Mouse (Mus musculus): Measurements from ENCODE around the gene Zfp831. TPM values are rescaled to one million over a fixed set of nuclear protein-coding genes. Genes with fewer than 3 reads are reported as not detected.

Zfp831 gene
- polyA plus RNA-seq, 1 experiment from 2014 or later: 0.06 TPM

- no peaks in the 10 kb centered on the region for H3K36me3 ChIP-seq
- 83% methylated on average over 1 of the region's 1 CpGs for WGBS (ENCODE audit: insufficient replicate concordance)
- H3K9me3 ChIP-seq (replicated peaks): no peaks in the 10 kb centered on the region
- no peak overlapping the region for H3K4me2 ChIP-seq
- no peak overlapping the region for H3K9ac ChIP-seq
- no peak overlapping the region for H3K4me3 ChIP-seq
- H3K27me3 ChIP-seq (replicated peaks): no peaks in the 10 kb centered on the region
- no peaks in the 10 kb centered on the region for H3K4me1 ChIP-seq
- no peak for ATAC-seq
- H3K27ac ChIP-seq: no peak overlapping the region
Observed at GRCm38 (mm10) chr2:174753197-174753596, 109.9 kb downstream of the Zfp831 start.

- no peaks in the 10 kb centered on the region for H3K9me3 ChIP-seq (replicated peaks)
- no peak overlapping the region for H3K9ac ChIP-seq
- no peaks in the 10 kb centered on the region for H3K4me1 ChIP-seq
- H3K27me3 ChIP-seq (replicated peaks): peaks cover 1% of the 10 kb centered on the region; the same call in 1 of the 2 replicates
- no peak for ATAC-seq
- H3K4me3 ChIP-seq: no peak overlapping the region
- WGBS (ENCODE audit: insufficient replicate concordance): 36% methylated on average over 1 of the region's 1 CpGs
- H3K4me2 ChIP-seq: no peak overlapping the region
- no peak overlapping the region for H3K27ac ChIP-seq
- H3K36me3 ChIP-seq: no peaks in the 10 kb centered on the region
Observed at GRCm38 (mm10) chr2:174754231-174754630, 110.9 kb downstream of the Zfp831 start.

GRCm38 (mm10) chr2:174759189-174759588 lies 115.9 kb downstream of the Zfp831 start:
- H3K4me2 ChIP-seq: no peak overlapping the region
- no peak overlapping the region for H3K27ac ChIP-seq
- no peaks in the 10 kb centered on the region for H3K4me1 ChIP-seq
- H3K9me3 ChIP-seq (replicated peaks): no peaks in the 10 kb centered on the region
- peaks cover 33% of the 10 kb centered on the region for H3K27me3 ChIP-seq (replicated peaks)
- ATAC-seq: no peak
- H3K9ac ChIP-seq: no peak overlapping the region
- WGBS (ENCODE audit: insufficient replicate concordance): 55% methylated on average over 4 of the region's 4 CpGs
- H3K36me3 ChIP-seq: no peaks in the 10 kb centered on the region
- no peak overlapping the region for H3K4me3 ChIP-seq

Other genes starting within 250 kb of the Zfp831 start
- 99.2 and 100 TPM in 2 replicates for gene Nelfcd, start 227.7 kb upstream of the Zfp831 start, polyA plus RNA-seq (2016; fragmentation: Nextera tagmentation; extraction: Ambion mirVana)
- 102 and 111 TPM in 2 replicates for gene Ctsz, start 204.5 kb upstream of the Zfp831 start, polyA plus RNA-seq (2016; fragmentation: Nextera tagmentation; extraction: Ambion mirVana)
- gene Tubb1, start 192.8 kb upstream of the Zfp831 start, polyA plus RNA-seq (2016; fragmentation: Nextera tagmentation; extraction: Ambion mirVana): 48.2 and 55.7 TPM in 2 replicates
- 514 and 545 TPM in 2 replicates for gene Atp5e, start 179.4 kb upstream of the Zfp831 start, polyA plus RNA-seq (2016; fragmentation: Nextera tagmentation; extraction: Ambion mirVana)
- gene Prelid3b, start 170.5 kb upstream of the Zfp831 start, polyA plus RNA-seq (2016; fragmentation: Nextera tagmentation; extraction: Ambion mirVana): 113 and 115 TPM in 2 replicates
- gene Edn3, start 117.1 kb downstream of the Zfp831 start, polyA plus RNA-seq (2016; fragmentation: Nextera tagmentation; extraction: Ambion mirVana): 0.98 TPM in 2 replicates

All from liver, embryonic 12.5 days (tissue).